In the genomic region with DNA sequence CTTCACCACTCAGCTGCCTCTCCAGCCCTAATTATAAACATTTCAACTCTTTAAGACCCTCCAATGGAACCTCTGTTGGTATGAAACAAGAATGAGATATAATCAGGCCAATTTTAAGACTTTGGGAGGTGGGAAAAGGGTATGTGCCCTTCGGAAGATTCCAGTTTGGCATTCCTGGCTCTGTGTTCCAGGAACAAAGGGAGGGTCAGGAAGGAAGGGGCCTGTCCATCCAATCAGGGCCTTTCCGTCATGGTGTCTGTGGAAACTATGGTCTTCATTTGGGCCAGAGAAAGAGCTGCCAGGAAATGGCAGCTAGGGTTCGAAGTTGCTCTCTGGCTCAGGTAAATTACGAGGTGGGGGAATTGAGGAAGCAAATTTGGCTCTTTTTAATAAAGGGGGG, we compare ENCODE assay signal across 14 mouse cellular contexts.
"Had no signal": no experiment of that assay in that cellular context is flagged by ENCODE, and none has a peak within 500 bp of the region (broad histone marks: within the 10 kb centered on the region; RNA-seq: fewer than 3 reads in every experiment).

No protein-coding gene starts in this region.

- DNase-seq: kidney, postnatal 10 days; kidney, postnatal 4 days; left cerebral cortex, postnatal 4 days; retina, postnatal 1 day; right cerebral cortex, postnatal 4 days; spleen, adult 18-20 months; thymus, adult 18-20 months; thymus, postnatal 14 days had no signal

- H3K4me3 ChIP-seq: layer of hippocampus, adult 2 months; limb, embryonic 13.5 days; midbrain, embryonic 12.5 days; neural tube, embryonic 13.5 days had no signal

- H3K36me3 ChIP-seq: limb, embryonic 13.5 days; midbrain, embryonic 12.5 days; neural tube, embryonic 13.5 days had no signal

- H3K9ac ChIP-seq: limb, embryonic 13.5 days; liver, embryonic 14.5 days; midbrain, embryonic 12.5 days; neural tube, embryonic 13.5 days had no signal

- H3K4me1 ChIP-seq: midbrain, embryonic 12.5 days had no signal

- H3K4me2 ChIP-seq: limb, embryonic 13.5 days; midbrain, embryonic 12.5 days; neural tube, embryonic 13.5 days had no signal

- H3K27me3 ChIP-seq: limb, embryonic 13.5 days; midbrain, embryonic 12.5 days; neural tube, embryonic 13.5 days had no signal

- H3K9me3 ChIP-seq: limb, embryonic 13.5 days; midbrain, embryonic 12.5 days; neural tube, embryonic 13.5 days had no signal

- ATAC-seq: midbrain, embryonic 16.5 days had no signal

- H3K27ac ChIP-seq: layer of hippocampus, adult 2 months; limb, embryonic 13.5 days; liver, embryonic 14.5 days; midbrain, embryonic 12.5 days; neural tube, embryonic 13.5 days had no signal
